Mouse (Mus musculus) left cerebral cortex, postnatal 25 days (tissue): ENCODE results near the gene Ifnar1. TPM values are rescaled to one million over a fixed set of nuclear protein-coding genes. Genes with fewer than 3 reads are reported as not detected.
"Not testable (repeated sequence)": the region's sequence is repeated elsewhere in the genome, so short reads cannot be mapped to it uniquely, and the experiment has no call there.

Source experiments
- DNase-seq, 2 experiments: peaks; one replicate each; pipeline ENCODE4 v3.0.0; 2022; ENCODE audit warnings: low spot score in 2 of 2, mixed read lengths in 1 of 2
- intact Hi-C: fragments of 180-260 bp; cut with DNase I; formaldehyde crosslinking; loops from one replicate; pipeline ENCODE4 v1.15.1; 2025
- total RNA-seq, 2 experiments: library from RNA; stranded (reverse); gene quantifications; 2 replicates each; pipeline ENCODE4 v1.2.3; 2021

The Ifnar1 gene
- total RNA-seq, 2 experiments from 2014 or later = 53.6 to 56.1 TPM

- DNase-seq = no peak
- intact Hi-C loops = no loop called here
Measured at GRCm38 (mm10) chr16:91491473-91491872, 6.4 kb downstream of the Ifnar1 start.

GRCm38 (mm10) chr16:91495501-91495900 lies 10.5 kb downstream of the Ifnar1 start:
- intact Hi-C loops = no loop called here
- DNase-seq = no peak

GRCm38 (mm10) chr16:91496206-91496605 lies 11.2 kb downstream of the Ifnar1 start:
- intact Hi-C loops = no loop called here
- DNase-seq = no peak

- intact Hi-C loops = no loop called here
- DNase-seq = no peak
Measured at GRCm38 (mm10) chr16:91496766-91497165, 11.7 kb downstream of the Ifnar1 start.

- intact Hi-C loops = no loop called here
- DNase-seq = no peak
Measured at GRCm38 (mm10) chr16:91498041-91498440, 13.0 kb downstream of the Ifnar1 start.

GRCm38 (mm10) chr16:91504701-91505100 lies 19.7 kb downstream of the Ifnar1 start:
- peak in 1 of 2 experiments; percentile 16 for DNase-seq
- intact Hi-C loops = no loop called here

GRCm38 (mm10) chr16:91505116-91505601 lies 20.1 kb downstream of the Ifnar1 start:
- DNase-seq = no peak
- intact Hi-C loops = no loop called here

GRCm38 (mm10) chr16:91506396-91506795 lies 21.4 kb downstream of the Ifnar1 start:
- DNase-seq = no peak
- intact Hi-C loops = no loop called here

GRCm38 (mm10) chr16:91512161-91512787 lies 27.2 kb downstream of the Ifnar1 start:
- peak; percentile 84 to 86 for DNase-seq
- intact Hi-C loops = loop anchor here (2.0 to 5.0 kb wide), 3 partner anchors 35 to 155 kb away; partner anchors contain the start of gene Ifngr2

- no peak for DNase-seq
- intact Hi-C loops = loop anchor here (2.0 to 5.0 kb wide), 3 partner anchors 34 to 156 kb away; partner anchors contain the start of gene Ifngr2
Measured at GRCm38 (mm10) chr16:91513099-91513498, 28.1 kb downstream of the Ifnar1 start.

- intact Hi-C loops = no loop called here
Measured at GRCm38 (mm10) chr16:91517020-91517419, 32.0 kb downstream of the Ifnar1 start.

GRCm38 (mm10) chr16:91522040-91522439 lies 37.0 kb downstream of the Ifnar1 start:
- intact Hi-C loops = no loop called here
- no peak for DNase-seq

More at GRCm38 (mm10) chr16:91517020-91517419, 32.0 kb downstream of the Ifnar1 start:
- no peak for DNase-seq

- peak in 1 of 2 experiments; percentile 38 for DNase-seq
- intact Hi-C loops = no loop called here
Measured at GRCm38 (mm10) chr16:91522479-91523309, 37.7 kb downstream of the Ifnar1 start.

GRCm38 (mm10) chr16:91524206-91524605 lies 39.2 kb downstream of the Ifnar1 start:
- intact Hi-C loops = no loop called here

GRCm38 (mm10) chr16:91526274-91526673 lies 41.2 kb downstream of the Ifnar1 start:
- no peak for DNase-seq
- intact Hi-C loops = no loop called here

More at GRCm38 (mm10) chr16:91524206-91524605, 39.2 kb downstream of the Ifnar1 start:
- DNase-seq = no peak

GRCm38 (mm10) chr16:91527051-91527450 lies 42.0 kb downstream of the Ifnar1 start:
- DNase-seq = peak in 1 of 2 experiments; percentile 41
- intact Hi-C loops = no loop called here

GRCm38 (mm10) chr16:91527500-91527899 lies 42.5 kb downstream of the Ifnar1 start:
- DNase-seq = no peak
- intact Hi-C loops = no loop called here

- intact Hi-C loops = no loop called here
- no peak for DNase-seq
Measured at GRCm38 (mm10) chr16:91528578-91528977, 43.5 kb downstream of the Ifnar1 start.

- DNase-seq, intact Hi-C loops: not testable (repeated sequence)
Measured at GRCm38 (mm10) chr16:91530830-91531229, 45.8 kb downstream of the Ifnar1 start.

GRCm38 (mm10) chr16:91531856-91532255 lies 46.8 kb downstream of the Ifnar1 start:
- intact Hi-C loops = no loop called here
- DNase-seq = peak in 1 of 2 experiments; percentile 17
